Mouse (Mus musculus) neutrophil, adult 5-6 weeks (primary cell): ENCODE measurements at regions not wholly inside any gene's neighbourhood (a gene's known extent, or its start where the extent isn't known, plus 50 kb on each side); places are given as distances from the start of the nearest gene placed in this dataset.
"Not testable (repeated sequence)": the region's sequence is repeated elsewhere in the genome, so short reads cannot be mapped to it uniquely, and the experiment has no call there.

Experiments
- ATAC-seq: fragments of 151-379, 151-347 bp; 2 replicates; pipeline ENCODE4 v1.8.0; 2017; ENCODE audit warnings: mild to moderate bottlenecking, moderate TSS enrichment; ENCODE audit not compliant: insufficient number of reproducible peaks, poor library complexity, low FRiP score, severe bottlenecking; ENCODE audit errors: extremely low read depth

- not testable (repeated sequence) for ATAC-seq
Measured at GRCm38 (mm10) chr12:113701841-113702240, 158.1 kb downstream of the Adam6a start.

GRCm38 (mm10) chr12:113716406-113716805 lies 172.7 kb downstream of the Adam6a start:
- not testable (repeated sequence) for ATAC-seq

GRCm38 (mm10) chr12:113735847-113736246 lies 192.1 kb downstream of the Adam6a start:
- no peak for ATAC-seq

- no peak for ATAC-seq
Measured at GRCm38 (mm10) chr12:113746277-113746676, 202.6 kb downstream of the Adam6a start.

- ATAC-seq, result no peak
Measured at GRCm38 (mm10) chr12:113747987-113748386, 204.3 kb downstream of the Adam6a start.

- ATAC-seq, result no peak
Measured at GRCm38 (mm10) chr12:113769587-113769986, 225.9 kb downstream of the Adam6a start.

GRCm38 (mm10) chr12:113795876-113796275 lies 252.2 kb downstream of the Adam6a start:
- ATAC-seq, result not testable (repeated sequence)

GRCm38 (mm10) chr12:113826377-113826776 lies 282.7 kb downstream of the Adam6a start:
- no peak for ATAC-seq

GRCm38 (mm10) chr12:113858893-113859292 lies 315.2 kb downstream of the Adam6a start:
- no peak for ATAC-seq

- no peak for ATAC-seq
Measured at GRCm38 (mm10) chr12:113878826-113879225, 335.1 kb downstream of the Adam6a start.

GRCm38 (mm10) chr12:113896152-113896551 lies 352.4 kb downstream of the Adam6a start:
- ATAC-seq, result no peak

GRCm38 (mm10) chr12:113906459-113906858 lies 362.8 kb downstream of the Adam6a start:
- ATAC-seq, result no peak

GRCm38 (mm10) chr12:113907751-113908150 lies 364.0 kb downstream of the Adam6a start:
- ATAC-seq, result no peak

- no peak for ATAC-seq
Measured at GRCm38 (mm10) chr12:113911770-113912169, 368.1 kb downstream of the Adam6a start.

- no peak for ATAC-seq
Measured at GRCm38 (mm10) chr12:113940721-113941120, 397.0 kb downstream of the Adam6a start.

- ATAC-seq, result not testable (repeated sequence)
Measured at GRCm38 (mm10) chr12:113943661-113944327, 400.1 kb downstream of the Adam6a start.

- not testable (repeated sequence) for ATAC-seq
Measured at GRCm38 (mm10) chr12:113945786-113946185, 402.1 kb downstream of the Adam6a start.

- ATAC-seq, result 0 out of 2 replicates have a peak, but pooled peaks have one; percentile 26
Measured at GRCm38 (mm10) chr12:113948017-113948416, 404.3 kb downstream of the Adam6a start.

- no peak for ATAC-seq
Measured at GRCm38 (mm10) chr12:113974271-113974670, 430.6 kb downstream of the Adam6a start.

- not testable (repeated sequence) for ATAC-seq
Measured at GRCm38 (mm10) chr12:113981613-113982012, 437.9 kb downstream of the Adam6a start.
